Mouse (Mus musculus) macrophage (primary cell): ENCODE measurements around the gene Colgalt1. TPM values are rescaled to one million over a fixed set of nuclear protein-coding genes. Genes with fewer than 3 reads are reported as not detected.
A peak's percentile ranks its signal among the peaks of the same experiment; 100 is the strongest.

Source experiments
- H3K27ac ChIP-seq: fragments of 350-480 bp; formaldehyde crosslinking; 2 replicates; pipeline ENCODE4 v1.9.0; 2021
- H3K36me3 ChIP-seq: fragments of 350-480 bp; formaldehyde crosslinking; 2 replicates; pipeline ENCODE4 v1.9.0; 2021; ENCODE audit errors: inconsistent target
- H3K4me3 ChIP-seq: fragments of 350-480 bp; formaldehyde crosslinking; 2 replicates; pipeline ENCODE4 v1.9.0; 2021; ENCODE audit errors: inconsistent target
- H3K79me2 ChIP-seq: fragments of 350-480 bp; formaldehyde crosslinking; 2 replicates; pipeline ENCODE4 v1.9.0; 2021; ENCODE audit errors: inconsistent target
- WGBS: methylation state at CpG from one replicate; pipeline ENCODE4 v1.1.7; 2026; ENCODE audit warnings: inconsistent platforms; ENCODE audit not compliant: missing documents; 5-methylcytosine and 5-hydroxymethylcytosine counted together
- polyA plus RNA-seq: library from polyadenylated mRNA; stranded (reverse); fragments of 250-400 nt; gene quantifications from 3 replicates; pipeline ENCODE4 v1.2.4, GENCODE M21; 2018; ENCODE audit warnings: inconsistent platforms
- total RNA-seq, 78 experiments: library from RNA; depleted of rRNA; stranded (reverse); fragments of 250-400 nt; gene quantifications; 1 replicate in 9 of 78; 2 replicates in 24 of 78; 3 replicates in 43 of 78; 4 replicates in 2 of 78; pipeline ENCODE4 v1.2.4; 2018; ENCODE audit warnings: inconsistent platforms in 56 of 78

The Colgalt1 gene
- 100 to 1,000 TPM in 25 of 26 experiments, 10 to 100 TPM in 1; 52.6 to 373 (median 197) TPM for total RNA-seq (2018; cell fraction: chromatin; rRNA removed)
- 100 to 1,000 TPM in 14 of 26 experiments, 10 to 100 TPM in 12; 66.6 to 163 (median 101) TPM for total RNA-seq (2018; cell fraction: cytosol; rRNA removed)
- 100 to 1,000 TPM in 25 of 26 experiments, 10 to 100 TPM in 1; 81.7 to 306 (median 176) TPM for total RNA-seq (2018; cell fraction: nucleus; rRNA removed)
- 108 to 170 TPM (median 143 TPM) in 3 replicates for polyA plus RNA-seq

DNA sequence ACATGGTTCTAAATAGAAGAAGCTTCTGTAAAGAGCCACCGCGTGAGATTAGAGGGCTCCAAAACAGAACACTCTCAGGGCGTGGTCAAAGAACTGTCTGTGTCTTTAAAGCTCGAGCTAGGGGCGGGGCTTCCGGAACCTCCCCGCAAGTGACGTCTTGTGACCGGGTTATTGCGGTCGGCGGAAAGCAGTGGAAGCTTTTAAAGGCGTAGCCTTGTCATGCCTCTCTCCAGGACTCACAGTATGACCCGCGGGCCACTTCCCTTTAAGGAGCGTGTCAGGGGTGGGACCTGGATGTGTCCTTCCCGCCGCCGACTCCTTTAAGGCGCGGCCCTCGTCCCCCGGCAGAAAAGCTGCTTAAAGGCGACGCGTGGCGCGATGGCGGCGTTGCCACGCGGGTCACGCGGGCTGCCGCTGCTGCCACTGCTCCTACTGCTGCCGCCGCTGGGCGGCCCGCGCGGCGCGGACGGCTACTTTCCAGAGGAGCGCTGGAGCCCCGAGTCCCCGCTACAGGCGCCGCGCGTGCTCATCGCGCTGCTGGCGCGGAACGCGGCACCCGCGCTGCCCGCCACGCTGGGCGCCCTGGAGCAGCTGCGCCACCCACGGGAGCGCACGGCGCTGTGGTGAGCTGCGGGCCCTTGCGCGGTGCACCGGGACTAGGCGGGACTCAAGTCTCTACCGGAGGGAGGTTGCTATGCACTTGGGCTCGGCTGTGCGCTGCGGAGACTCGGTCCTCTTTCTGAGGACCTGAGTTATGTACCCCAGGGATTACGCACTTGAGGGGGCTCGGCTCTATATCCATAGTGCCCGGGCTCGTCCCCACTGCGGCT is at the start of gene Colgalt1:
Colgalt1 (plus strand) TSS at position 177 of the 830 bp plus-strand sequence.
- peak within 1 kb of the TSS; percentile 76 for H3K27ac ChIP-seq

DNA sequence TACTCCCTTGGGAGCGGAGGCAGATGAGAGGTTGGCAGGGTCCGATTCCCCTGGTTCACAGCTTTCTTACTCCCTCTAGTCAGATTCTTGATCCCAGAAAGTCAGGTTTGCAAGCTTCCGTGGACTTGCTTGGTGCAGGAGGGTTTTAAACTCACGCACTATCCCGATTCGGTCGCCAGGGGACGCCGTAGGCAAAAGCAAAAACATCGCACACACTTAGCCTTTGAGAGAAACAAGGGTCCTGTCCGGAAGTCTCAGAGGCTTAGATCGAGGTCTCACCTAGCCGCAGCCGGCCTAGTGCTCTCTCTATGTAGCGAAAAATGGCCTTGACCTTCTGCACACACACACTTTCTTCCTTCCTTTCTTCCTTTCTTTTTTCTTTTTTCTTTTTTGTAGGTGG is 49.4 kb upstream of the Colgalt1 start:
- 4% methylated on average over 15 of the region's 15 CpGs for WGBS
- H3K27ac ChIP-seq, result no peak overlapping the region
- no peak overlapping the region for H3K4me3 ChIP-seq

More for the DNA sequence above, at the start of gene Colgalt1:
- peak within 1 kb of the TSS; percentile 85 for H3K4me3 ChIP-seq
- peaks cover 19% of the 10 kb centered on the region; the same call in 1 of the 2 replicates for H3K36me3 ChIP-seq
- under 1% methylated on average over 67 of the region's 82 CpGs for WGBS
- H3K79me2 ChIP-seq, result peaks cover 35% of the 10 kb centered on the region

DNA sequence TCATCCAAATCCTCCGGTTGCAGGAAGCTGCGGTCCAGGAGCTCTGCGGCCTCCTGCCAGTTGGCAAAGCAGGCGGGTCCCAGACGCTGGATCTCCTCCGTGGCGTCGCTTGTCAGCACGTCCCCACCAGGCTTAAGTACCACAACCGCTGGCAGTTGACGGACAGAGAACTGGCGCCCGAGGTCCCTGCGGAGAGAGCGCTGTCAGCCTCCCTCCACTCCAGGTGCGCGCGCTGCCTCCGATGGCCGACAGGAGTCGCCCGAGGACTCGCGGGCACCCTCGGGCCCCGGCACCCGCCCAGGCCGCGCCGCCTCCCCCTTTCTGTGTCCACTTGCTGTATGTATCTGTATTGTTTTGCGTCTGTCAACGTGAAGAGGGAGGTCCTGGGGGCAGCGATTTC is 48.0 kb upstream of the Colgalt1 start:
- no peaks in the 10 kb centered on the region for H3K79me2 ChIP-seq
- 3% methylated on average over 28 of the region's 33 CpGs for WGBS
- no peaks in the 10 kb centered on the region for H3K36me3 ChIP-seq
- no peak overlapping the region for H3K27ac ChIP-seq
- H3K4me3 ChIP-seq, result no peak overlapping the region

More for the DNA sequence above, 49.4 kb upstream of the Colgalt1 start:
- no peaks in the 10 kb centered on the region for H3K36me3 ChIP-seq
- no peaks in the 10 kb centered on the region for H3K79me2 ChIP-seq

DNA sequence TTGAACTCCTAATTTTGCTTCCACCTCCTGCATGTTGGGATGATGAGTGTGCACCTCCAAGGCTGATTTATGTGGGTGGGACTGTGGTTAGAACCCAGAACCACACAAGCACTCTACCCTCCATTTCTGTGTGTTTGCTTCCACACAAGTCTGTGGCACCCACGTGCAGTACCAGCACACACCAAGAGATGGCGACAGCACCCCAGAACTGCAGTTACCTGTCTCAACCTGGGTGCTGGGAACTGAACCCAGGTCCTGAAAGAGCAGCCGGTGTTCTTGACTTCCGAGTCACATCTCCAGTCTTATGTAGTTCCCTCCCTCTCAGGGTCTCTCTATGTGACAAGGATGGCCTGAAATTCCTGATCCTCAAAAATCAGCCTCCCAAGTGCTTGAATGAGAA is 46.8 kb upstream of the Colgalt1 start:
- Histone ChIP-seq H3K36me3 (no peaks in the 10 kb centered on the region), H3K4me3 (no peak overlapping the region), H3K27ac (no peak overlapping the region), H3K79me2 (no peaks in the 10 kb centered on the region)
- 78% methylated on average over 4 of the region's 4 CpGs for WGBS

DNA sequence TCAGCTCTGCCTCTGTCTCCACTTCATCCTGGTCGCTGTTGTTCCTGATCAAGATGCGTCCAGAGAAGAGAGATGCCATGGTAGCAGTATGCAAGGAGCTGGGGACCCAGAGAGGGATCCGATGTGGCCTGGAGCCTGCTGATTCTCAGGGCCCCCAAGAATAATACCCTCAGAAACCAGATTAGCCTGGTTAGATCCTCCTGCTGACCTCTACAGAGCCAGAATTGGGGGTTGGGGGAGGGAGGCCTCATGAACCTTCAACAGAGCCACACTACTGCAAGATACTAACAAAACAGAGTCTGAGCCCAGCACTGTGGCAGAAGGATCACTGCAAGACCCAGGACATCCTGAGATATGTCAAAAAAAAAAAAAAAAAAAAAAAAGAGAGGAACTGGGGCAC is 44.3 kb upstream of the Colgalt1 start, which contains the start of gene Nxnl1:
Nxnl1 (minus strand) TSS at position 101 of the 400 bp plus-strand sequence.
- no peak within 1 kb of the TSS for H3K4me3 ChIP-seq
- peaks cover 8% of the 10 kb centered on the region; the same call in 1 of the 2 replicates for H3K79me2 ChIP-seq
- WGBS, result 93% methylated on average over 3 of the region's 3 CpGs
- no peak within 1 kb of the TSS for H3K27ac ChIP-seq
- H3K36me3 ChIP-seq, result no peaks in the 10 kb centered on the region

DNA sequence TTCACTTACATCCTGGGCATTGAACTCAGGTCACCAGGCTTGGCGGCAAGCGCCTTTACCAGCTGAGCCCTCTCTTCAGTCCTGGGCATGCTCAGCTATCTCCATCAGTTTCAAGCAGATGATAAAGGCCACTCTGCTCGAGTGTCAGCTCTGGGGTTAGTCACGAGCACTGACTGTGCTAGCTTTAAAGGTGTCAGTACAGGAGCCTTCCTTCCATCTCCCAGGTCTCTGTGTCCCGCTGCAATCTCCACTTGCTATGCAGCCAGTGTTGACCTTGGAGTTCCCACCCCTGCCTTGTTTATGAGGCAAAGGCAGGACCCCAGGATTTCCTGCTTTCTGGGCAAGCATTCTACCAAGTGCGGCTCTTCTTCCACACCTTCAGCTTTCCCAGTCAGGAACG is 43.2 kb upstream of the Colgalt1 start:
- Histone ChIP-seq H3K79me2 (peaks cover 19% of the 10 kb centered on the region; the same call in 1 of the 2 replicates), H3K27ac (peak overlapping the region; percentile 25), H3K4me3 (no peak overlapping the region), H3K36me3 (no peaks in the 10 kb centered on the region)
- 94% methylated on average over 7 of the region's 7 CpGs for WGBS

DNA sequence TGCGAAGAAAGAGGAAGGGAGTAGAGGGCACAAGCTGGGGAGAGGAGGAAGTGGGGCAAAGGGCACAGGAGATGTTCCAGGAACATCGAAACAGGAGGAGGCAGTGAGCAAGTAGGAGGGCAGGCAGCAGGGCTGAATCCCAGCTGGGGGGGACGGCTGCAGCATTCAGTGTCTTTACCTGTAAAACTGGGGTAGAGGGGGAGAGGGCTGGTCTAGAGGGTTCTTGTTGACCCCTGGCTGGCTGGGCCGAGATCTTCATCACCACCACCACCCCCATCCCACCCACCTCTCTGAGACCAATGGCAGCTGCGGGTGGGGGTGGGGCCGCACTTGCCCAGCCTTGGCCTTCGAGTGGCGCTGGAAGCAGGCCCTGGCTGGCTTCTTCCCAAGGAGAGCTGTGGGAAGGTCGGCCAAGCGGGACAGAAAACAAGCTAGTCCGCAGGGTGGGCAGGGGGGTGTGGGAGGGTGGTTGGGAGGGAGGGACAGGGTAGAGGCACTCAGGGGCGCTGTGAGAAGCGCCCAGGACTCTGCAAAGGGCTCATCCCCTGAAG is 42.3 kb upstream of the Colgalt1 start, which contains the start of gene Slc27a1:
Slc27a1 (plus strand) TSS at position 496 of the 551 bp plus-strand sequence.
- peak within 1 kb of the TSS; percentile 25 for H3K27ac ChIP-seq
- 30% methylated on average over 9 of the region's 13 CpGs for WGBS

DNA sequence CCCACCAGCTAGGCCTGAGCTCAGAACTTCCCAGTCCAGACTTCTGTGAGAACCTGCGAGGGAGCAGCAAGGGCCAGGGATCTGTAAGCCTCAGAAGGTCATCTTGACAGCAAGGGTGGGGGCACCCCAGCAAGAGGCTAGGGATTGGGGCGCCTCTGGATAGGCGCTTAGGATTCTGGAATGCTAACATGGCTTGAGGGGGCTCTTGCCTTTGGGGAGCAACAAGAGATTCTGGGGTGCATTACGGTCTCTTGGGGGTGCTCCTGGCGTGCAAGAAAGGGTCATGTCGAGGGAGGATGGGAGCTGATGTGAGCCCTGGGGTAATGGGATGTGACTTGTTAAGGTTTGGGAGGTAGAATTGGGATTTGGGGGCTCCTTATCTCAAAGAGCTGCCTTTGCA is 41.9 kb upstream of the Colgalt1 start:
- Histone ChIP-seq H3K79me2 (peaks cover 29% of the 10 kb centered on the region; the same call in 1 of the 2 replicates), H3K36me3 (no peaks in the 10 kb centered on the region), H3K27ac (peak overlapping the region; percentile 25), H3K4me3 (no peak overlapping the region; the same call in 1 of the 2 replicates)
- 78% methylated on average over 6 of the region's 6 CpGs for WGBS

More for the DNA sequence above, 42.3 kb upstream of the Colgalt1 start, which contains the start of gene Slc27a1:
- peak within 1 kb of the TSS; percentile 58 for H3K4me3 ChIP-seq
- peaks cover 27% of the 10 kb centered on the region; the same call in 1 of the 2 replicates for H3K79me2 ChIP-seq
- no peaks in the 10 kb centered on the region for H3K36me3 ChIP-seq

DNA sequence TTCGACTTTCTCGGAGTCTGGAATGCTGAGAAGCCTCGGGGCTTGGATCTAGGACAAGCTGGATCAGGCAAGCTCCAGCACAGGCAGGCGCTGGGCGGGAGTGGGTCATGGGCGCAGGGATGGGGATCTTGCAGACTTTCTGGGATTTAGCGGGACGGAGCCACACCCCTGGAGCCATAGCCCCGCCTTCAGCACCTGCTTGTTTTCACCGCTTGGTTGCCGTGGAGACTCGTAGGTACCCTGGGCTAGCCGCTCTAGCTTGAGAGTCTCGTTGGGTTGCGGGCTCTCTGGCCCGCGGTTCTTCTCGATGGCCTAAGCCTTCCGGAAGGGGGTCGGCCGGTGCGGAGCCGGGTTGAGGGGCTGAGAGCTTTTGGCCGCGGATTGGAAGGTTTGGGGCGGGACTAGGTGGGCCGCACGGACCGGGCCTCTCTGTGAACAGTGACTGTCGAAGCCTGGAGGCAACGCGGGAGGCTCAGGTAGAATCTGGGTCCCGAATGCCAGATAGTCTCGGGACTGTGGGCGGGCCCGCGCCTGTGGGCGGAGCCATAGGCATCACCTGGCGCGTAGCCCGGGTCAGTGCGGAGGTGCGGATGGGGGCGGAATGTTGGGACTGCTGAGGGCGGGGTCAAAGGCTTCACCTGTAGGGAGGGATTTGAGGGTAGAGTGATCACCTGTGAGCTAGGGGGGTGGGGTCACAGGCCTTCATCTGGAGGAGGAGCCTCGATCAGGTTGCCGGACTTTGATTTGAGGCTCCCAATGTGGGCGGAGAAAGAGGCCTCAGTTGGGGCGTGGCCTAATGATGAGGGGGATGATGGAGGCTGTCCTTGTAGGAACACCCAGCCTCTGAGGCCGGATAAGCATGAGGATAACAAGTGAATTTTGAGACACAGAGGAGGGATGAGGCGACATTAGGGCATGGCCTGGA is 41.2 kb upstream of the Colgalt1 start:
- H3K79me2 ChIP-seq, result peaks cover 36% of the 10 kb centered on the region
- no peaks in the 10 kb centered on the region for H3K36me3 ChIP-seq
- 19% methylated on average over 51 of the region's 51 CpGs for WGBS
- peak overlapping the region; percentile 58 for H3K4me3 ChIP-seq
- peak overlapping the region; percentile 33; the same call in 1 of the 2 replicates for H3K27ac ChIP-seq

DNA sequence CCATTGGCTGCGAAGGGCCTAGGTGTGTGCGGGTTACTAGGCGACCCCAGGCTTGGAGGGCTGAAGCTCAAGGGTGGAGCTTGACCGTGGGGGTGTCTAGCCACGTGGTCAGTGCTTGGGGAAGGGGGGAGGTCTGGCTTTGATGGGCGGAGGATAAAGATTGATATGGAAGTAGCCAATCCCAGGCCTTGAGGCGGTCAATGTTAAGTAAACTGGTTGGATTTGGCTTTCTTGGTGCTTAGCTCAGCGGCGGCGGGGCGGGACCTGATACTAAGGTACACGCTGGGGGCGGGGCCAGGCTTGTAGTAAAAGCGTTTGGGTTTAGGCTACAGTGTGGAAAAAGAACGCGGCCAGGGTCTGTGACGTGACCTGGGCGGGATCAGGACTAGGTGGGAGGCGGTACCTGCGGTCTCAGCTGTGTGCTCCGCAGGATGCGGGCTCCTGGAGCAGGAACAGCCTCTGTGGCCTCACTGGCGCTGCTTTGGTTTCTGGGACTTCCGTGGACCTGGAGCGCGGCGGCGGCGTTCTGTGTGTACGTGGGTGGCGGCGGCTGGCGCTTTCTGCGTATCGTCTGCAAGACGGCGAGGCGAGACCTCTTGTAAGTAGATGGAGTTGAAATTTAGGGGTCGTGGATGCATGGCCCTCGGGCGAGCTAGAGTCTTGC is 40.4 kb upstream of the Colgalt1 start:
- Histone ChIP-seq H3K4me3 (peak overlapping the region; percentile 58), H3K79me2 (peaks cover 44% of the 10 kb centered on the region), H3K27ac (peak overlapping the region; percentile 33; the same call in 1 of the 2 replicates), H3K36me3 (no peaks in the 10 kb centered on the region)
- 4% methylated on average over 41 of the region's 41 CpGs for WGBS

DNA sequence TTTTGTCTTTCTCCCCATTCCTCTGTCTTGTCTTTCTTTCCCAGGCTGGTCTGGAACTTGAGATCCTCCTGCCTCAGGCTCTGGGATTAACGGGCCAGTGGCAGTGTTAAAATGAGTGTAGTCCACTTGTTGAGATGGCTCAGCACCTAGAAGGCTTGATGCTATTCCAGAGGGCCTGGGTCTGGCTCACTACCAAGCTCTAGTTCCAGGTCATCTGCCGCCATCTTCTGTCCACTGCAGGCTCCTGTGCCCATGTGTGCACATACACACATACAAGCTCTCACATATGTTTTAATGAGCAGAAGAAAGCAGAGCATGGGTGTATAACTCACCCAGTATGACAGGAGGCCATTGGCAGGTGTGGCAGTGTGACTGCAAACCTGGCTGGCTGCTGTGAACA is 38.7 kb upstream of the Colgalt1 start:
- H3K36me3 ChIP-seq, result no peaks in the 10 kb centered on the region
- H3K4me3 ChIP-seq, result no peak overlapping the region
- H3K79me2 ChIP-seq, result peaks cover 60% of the 10 kb centered on the region
- H3K27ac ChIP-seq, result no peak overlapping the region
- WGBS, result 92% methylated on average over 1 of the region's 2 CpGs

DNA sequence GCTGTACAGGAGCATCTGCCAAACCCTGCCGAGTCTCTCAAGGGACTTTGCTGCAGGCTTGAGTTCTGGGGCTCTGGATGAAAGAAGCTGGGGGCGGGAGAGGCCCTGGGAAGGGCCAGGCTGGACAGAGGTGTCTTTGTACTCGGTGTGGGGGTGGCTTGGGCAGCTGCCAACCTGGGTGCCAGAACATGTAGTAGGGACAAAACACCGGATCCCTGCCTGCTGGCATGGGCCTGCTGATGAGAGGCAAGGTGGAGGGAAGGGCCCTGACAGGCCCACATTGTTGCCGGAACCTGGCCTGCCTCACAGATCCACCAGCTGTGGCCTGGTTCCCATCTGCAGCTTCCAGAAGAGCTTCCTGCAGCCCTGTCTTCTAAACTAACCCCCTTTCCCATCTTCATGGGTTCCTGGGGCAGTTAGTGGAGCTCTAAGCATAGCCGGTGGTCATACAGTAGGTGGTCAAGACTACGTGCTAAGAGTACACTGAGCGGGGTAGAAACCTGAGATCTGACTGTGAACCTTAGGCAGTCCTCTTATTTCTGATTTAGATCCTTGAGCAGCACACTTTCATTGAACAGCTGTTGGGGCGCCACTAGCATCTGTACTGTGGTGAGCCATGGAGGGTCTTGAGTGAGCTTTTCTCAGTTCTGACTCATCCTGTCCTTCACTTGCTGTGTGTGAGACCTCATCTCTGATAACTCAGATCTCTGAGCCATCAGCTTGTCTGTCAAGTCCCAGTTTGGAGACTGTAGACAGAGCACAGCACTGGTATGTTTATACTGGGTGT is 37.8 kb upstream of the Colgalt1 start:
- peaks cover 62% of the 10 kb centered on the region for H3K79me2 ChIP-seq
- whole genome bisulfite sequencing, result 92% methylated on average over 9 of the region's 9 CpGs
- H3K36me3 ChIP-seq, result no peaks in the 10 kb centered on the region
- no peak overlapping the region for H3K27ac ChIP-seq
- no peak overlapping the region for H3K4me3 ChIP-seq

DNA sequence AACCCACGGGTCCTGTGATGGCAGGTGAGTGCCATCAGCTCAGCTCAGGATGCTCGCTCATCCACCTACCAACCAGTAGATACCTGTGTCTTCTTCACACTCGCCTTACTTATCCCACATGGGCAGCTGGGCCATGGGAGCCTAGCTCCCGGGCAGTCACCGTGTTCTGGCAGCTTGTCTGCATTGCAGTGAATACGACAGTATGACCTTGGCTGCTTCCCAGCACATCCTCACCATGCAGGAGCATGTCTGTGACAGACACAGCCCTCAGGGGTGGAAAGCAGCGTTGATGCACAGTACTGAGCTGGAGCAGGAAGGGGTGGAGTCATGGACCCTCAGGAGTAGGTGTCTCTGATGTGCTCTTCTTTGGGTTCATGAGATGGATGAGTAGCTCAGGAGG is 36.4 kb upstream of the Colgalt1 start:
- H3K27ac ChIP-seq, result no peak overlapping the region
- H3K36me3 ChIP-seq, result no peaks in the 10 kb centered on the region
- no peak overlapping the region for H3K4me3 ChIP-seq
- whole genome bisulfite sequencing, result 90% methylated on average over 7 of the region's 7 CpGs
- peaks cover 74% of the 10 kb centered on the region for H3K79me2 ChIP-seq
